Mouse (Mus musculus) heart, adult 8-10 months (tissue): ENCODE data around the gene Prm1. TPM values are rescaled to one million over a fixed set of nuclear protein-coding genes. Genes with fewer than 3 reads are reported as not detected.
"Not testable (repeated sequence)": the region's sequence is repeated elsewhere in the genome, so short reads cannot be mapped to it uniquely, and the experiment has no call there.

ENCODE experiments used
- DNase-seq: peaks from one replicate; pipeline ENCODE4 v3.0.0; 2022; ENCODE audit warnings: low spot score
- total RNA-seq, 4 experiments: library from RNA; stranded (reverse); gene quantifications; 2 replicates each; pipeline ENCODE4 v1.2.4; 2022

Prm1 gene
- total RNA-seq, 4 experiments from 2014 or later = not detected

DNA sequence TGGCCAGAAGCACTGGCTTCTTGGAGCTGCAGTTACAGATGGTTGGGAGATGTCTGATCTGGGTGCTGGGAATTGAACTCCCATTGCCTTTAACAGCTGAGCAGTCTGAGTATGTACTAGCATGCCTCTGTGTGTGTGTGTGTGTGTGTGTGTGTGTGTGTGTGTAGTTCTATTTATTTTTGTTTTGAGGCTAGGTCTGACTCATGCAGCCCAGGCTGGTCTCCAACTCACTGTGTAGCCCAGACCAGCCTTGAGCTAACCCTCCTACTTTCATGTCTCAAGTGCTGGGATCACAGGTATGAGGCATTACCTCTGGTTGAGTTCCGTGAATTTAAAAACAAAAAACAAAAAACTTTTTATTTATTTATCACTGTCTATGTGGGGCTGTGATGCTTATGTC, 18.9 kb upstream of the Prm1 start:
- DNase-seq = no peak

DNA sequence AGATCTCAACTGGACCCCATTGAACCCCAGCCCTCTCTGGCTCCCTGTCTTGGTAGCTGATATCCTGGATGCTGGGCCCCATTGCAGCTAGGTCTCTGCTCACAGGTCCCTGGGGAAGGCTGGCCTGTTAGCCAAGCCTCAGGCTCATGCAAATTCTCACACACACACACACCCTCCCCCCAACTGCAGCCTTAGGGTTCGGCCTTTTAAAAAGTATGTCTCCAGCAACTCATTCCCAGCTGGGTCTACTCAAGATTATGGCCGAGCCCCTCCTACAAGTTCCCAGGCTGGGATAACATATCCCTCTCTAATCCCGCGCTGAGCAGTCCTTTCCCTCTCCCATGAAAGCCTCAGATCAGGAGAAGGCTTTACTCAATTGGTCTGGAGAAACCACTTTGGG, 15.7 kb upstream of the Prm1 start:
- DNase-seq = peak; percentile 14

DNA sequence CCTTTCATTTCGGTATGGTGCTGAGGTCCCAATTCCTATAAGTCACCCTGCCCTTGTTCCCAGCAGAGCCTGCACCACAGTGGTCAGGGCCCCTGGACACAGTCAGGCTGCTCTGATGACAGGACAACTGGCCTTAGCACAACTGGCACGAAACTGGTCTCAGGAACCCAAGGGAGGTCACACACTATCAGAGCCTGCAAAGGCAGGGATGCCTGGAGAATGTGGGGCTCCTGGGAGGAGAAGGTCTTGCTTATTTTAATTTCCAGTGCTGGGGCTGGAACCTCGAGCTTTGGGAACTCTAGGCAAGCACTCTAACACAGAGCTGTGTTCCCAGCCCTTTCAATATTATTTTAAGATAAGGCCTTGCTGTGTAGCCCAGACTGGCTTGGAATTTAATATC, 14.3 kb upstream of the Prm1 start:
- no peak for DNase-seq

DNA sequence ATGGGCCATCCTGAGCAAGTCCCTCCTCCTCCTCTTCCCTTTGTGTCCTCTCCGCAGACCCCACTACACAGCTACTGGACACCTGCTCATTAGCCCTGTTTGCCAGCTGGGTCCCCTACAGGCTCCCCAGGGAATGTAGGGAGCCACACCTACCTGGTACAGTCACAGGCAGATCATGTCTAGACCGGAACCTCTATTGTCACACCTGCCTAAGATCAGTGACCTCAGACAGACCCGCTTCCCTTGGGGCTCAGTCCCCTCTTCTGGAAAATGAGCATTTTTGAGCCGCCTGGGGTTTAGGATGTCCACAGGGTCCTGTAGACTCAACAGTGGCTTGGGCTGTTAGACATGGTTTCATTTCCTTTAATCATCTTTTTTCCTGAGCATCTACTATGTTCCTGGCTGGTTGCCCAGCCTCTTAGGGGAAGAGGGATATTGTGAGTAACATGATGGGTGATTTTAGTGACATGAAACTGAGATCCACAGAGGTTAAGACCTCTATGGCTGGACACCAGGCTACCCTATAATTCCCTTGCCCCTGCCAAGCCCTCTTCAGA, 13.0 kb upstream of the Prm1 start:
- DNase-seq = no peak

DNA sequence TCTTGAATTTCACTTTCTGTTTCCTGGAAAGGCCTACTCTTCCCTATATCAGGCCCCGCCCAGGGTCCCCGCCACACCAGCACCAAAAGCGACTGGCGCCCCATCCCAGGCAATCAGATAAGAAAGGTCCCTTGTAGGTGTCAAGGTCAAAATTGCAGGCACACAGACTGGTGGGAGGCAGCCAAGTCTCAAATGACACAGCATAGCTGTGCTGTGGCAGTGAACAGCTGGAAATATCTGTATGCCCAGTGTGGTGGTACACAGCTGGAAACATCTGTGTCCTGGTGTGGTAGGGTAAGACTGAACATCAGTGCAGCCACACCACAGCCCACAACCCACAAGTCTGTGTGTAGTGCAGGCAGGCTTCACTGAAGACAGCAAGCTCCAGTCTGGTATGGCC, 9.2 kb upstream of the Prm1 start:
- DNase-seq = no peak

DNA sequence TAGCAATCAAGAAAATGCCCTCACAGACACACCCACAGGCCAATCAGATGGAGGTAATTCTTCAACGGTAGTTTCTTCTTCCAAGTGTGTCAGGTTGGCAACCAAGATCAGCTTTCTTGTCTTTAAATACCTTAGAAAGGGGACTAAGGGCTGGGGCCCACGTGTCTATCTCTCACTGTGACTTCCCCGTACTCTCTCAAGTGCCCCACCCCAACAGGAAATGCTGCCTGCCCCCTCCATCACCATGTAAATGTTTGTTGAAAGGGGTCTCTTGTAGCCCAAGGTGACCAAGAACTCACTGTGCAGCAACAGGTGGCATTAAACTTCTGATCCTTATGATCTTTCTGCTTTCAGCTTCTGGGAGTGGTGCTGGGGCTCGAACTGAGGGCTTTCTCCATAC, 8.1 kb upstream of the Prm1 start:
- DNase-seq = no peak

DNA sequence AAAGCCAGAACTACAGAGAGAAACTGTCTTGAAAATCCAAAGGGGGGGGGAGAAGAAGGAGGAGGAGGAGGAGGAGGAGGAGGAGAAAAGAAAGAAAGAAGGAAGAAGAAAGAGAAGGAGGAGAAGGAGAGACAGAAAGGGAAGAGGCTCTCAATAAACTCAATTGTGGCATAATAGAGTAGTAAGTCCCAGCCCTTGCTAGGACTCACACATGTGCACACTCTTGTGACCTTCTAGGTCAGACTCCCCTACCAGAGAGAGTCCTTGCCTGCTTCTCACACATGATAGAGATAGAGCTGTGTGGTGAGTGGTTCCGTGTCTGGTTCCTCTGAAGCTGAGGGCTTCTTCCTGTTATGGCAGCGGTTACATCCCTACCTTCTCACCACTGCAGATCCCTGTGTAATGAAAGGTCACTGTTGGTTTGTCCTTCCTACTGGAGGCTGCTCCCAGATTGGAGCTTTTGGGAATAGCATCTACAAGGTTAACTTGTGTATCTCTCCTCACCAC, 7.3 kb upstream of the Prm1 start, which contains the start of gene Gm11172:
Gene Gm11172 (plus strand): TSS at position 51 of the 507 bp plus-strand sequence.
- DNase-seq = no peak

DNA sequence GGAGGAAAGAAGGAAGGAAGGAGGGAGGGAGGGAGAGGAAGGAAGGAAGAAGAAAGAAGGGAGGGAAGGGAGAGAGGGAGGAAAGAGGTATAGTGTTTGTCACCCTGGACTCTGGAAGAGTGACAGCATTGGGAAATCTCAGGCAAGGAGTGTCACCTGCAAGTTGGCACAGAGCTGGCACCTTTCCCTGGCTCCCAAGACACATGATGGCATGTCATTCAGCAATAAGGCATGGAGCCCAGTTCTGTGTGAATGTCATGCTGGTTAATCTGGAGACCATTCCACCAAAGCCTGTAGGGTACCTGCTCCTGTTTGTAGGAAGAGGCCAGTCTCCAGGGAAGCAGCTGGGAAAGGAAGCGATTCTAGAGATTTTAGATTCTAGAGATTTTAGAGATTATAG, 4.7 kb upstream of the Prm1 start:
- no peak for DNase-seq

DNA sequence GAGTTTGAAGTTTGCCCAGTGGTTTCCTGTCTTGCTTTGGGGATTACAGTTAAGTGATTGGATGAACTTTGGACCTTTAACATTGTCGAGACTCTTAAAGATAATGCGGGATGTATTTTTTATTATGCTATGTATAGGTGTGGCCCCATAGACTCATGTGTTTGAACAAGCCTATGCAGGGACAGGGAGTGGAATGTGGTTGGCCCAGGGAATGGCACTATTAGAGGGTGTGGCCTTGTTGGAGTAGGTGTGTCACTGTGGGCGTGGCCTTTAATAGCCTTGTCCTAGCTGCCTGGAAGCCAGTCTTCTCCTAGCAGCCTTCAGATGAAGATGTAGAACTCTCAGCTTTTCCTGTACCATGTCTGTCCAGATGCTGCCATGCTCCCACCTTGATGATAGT, 3.2 kb downstream of the Prm1 start:
- not testable (repeated sequence) for DNase-seq

DNA sequence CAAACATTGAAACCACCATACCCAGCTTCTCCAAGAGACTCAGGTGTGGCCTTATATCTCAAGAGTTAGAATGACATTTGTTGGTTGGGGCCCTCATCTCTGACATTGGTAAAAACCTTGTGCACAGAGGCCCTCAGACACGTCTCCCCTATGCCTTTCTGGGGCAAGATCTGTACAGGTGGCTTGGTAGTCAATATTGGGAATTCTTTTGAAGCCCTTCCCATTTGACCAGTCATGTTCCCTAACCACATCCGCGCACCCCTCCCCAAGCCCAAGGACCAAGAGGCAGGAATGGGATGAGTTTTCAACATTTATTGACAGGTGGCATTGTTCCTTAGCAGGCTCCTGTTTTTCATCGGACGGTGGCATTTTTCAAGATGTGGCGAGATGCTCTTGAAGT, 9.6 kb downstream of the Prm1 start, which contains the start of gene Prm2:
Gene Prm2 (minus strand): TSS at position 101 of the 400 bp plus-strand sequence.
- no peak for DNase-seq

DNA sequence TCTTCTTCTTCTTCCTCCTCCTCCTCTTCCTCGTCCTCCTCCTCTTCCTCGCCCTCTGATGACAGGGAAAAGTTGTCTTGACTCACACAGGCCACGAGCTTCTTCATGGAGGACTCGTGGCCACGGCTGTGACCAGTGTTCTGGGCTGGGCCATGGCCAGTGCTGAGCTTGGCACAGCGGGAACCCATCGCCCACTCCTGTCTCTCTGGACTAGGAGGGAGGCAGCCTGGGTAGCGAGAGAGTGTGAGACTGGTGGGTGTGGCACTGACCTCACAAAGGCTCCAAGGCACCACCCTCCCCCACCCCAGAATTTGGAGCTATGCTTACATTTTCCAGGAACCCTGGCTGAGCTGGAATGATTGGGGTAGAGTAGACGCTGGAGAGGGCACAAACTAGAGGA, 14.9 kb downstream of the Prm1 start, which contains the start of gene Prm3:
Gene Prm3 (minus strand): TSS at position 213 of the 400 bp plus-strand sequence.
- no peak for DNase-seq

DNA sequence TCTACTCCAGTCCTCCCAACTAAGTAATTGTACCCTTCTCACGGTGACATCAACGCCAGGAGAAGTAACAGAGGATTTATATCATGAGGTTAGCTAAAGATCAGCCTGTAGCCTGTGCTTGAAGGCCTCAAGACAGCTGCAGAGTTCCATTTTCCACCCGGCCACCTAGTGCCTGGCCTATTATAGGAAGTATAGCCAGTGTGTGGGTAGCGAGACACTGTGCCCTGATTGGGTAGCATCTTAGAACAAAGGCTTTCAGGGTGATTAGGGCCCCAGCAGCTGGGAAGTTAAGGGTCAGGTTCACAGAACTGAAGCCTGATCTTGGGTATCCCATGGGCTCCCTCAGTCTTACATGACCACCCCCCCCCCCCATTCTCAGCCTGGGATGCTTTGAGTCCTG, 16.8 kb downstream of the Prm1 start:
- no peak for DNase-seq

DNA sequence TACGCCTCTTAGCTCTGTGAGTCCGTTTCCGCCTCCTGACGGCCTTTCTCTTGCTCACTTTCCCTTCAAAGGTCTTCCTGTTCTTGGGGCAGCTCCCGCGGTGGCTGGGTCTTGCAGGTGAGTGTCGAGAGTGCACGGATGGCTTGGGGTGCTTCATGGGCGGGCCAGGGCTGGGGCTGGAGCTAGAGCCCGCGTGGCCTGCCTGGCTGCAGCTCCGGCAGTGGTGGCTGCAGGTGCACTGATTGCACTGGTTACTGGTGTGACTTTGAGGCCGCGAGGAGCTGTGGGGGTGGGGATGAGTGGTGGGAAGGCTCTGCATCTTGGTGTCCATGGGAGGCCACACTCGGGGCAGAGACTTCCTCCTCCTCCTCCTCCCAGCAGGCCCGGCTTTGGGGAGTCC, 17.4 kb downstream of the Prm1 start, which contains the start of gene Tnp2:
Gene Tnp2 (minus strand): TSS at position 390 of the 400 bp plus-strand sequence.
- DNase-seq = no peak

DNA sequence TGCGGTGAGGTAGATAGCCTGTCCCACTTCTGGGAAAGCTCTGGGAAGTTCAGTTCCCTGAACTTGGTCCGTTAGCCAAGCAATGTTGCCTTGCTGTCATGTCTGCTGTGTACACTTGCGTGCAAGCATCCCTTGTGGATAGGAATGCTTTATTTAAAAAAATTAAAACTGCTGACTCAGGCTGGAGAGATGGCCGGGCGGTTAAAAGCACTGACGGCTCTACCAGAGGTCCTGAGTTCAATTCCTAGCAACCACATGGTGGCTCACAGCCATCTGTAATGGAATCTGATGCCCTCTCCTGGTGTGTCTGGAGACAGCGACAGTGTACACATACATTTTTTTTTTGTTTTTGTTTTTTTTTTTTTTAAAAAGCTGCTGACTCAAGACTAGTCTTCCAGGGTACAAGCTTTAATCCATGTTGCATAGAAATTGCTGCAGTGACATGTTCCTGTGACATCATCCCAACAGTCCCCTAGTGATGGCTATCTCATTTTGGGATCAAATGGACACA, 18.0 kb downstream of the Prm1 start:
- DNase-seq = no peak

DNA sequence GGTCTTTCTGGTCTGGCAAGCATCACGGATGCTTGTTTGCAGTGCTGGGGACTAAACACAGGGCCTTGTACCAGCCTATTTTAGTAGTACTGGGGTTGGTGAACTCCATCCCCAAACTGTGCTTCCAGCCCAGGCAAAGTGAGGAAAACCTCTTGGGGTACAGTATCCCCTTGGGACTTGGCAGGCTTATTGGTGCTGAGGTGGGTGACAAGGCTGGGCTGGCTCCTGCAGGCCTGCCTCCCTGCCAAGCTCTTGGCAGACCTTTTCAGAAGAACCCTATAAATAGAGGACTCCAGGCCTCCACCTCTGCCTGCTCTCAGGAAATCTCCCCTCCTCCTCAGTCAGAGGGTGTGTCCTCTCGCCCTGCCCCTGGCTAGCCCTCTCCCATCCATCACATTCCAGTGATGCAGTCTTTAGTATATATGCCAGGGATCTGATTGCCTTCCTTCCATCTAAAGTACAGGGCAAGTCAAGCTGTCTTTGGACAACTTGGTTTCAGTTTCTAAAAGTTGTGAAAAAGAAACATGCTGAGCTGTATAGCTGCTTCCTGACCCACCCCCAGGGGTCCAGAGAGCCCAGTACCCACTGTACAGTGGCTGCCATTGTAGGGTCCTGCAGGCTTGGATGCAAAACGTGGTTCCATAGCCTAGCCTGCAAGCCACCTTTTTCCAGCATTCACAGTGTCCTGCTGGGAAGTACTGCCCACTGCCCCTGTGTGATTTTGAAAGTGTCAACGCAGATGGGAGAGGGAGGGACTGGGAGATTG, 18.7 kb downstream of the Prm1 start:
- DNase-seq = peak; percentile 42

DNA sequence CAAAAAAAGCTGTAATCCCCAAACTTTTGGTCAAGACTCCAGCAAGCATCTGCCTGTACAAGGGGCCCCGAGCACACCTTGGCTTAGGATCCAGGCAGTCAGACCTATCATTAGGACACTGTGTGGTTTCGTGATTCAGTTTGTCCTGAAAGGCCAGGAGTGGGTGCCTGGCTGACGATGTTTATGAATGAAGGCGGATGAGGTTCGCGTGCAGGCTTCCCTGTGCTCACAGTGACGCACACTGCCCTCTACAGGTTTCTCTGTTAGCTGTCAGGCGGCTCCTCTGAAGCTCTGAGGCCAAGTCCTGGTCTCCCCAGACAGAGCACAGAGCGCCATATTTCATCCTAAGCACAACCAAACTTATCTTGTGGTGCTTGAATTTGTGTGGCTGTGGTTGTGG, 19.4 kb downstream of the Prm1 start:
- DNase-seq = peak; percentile 85

DNA sequence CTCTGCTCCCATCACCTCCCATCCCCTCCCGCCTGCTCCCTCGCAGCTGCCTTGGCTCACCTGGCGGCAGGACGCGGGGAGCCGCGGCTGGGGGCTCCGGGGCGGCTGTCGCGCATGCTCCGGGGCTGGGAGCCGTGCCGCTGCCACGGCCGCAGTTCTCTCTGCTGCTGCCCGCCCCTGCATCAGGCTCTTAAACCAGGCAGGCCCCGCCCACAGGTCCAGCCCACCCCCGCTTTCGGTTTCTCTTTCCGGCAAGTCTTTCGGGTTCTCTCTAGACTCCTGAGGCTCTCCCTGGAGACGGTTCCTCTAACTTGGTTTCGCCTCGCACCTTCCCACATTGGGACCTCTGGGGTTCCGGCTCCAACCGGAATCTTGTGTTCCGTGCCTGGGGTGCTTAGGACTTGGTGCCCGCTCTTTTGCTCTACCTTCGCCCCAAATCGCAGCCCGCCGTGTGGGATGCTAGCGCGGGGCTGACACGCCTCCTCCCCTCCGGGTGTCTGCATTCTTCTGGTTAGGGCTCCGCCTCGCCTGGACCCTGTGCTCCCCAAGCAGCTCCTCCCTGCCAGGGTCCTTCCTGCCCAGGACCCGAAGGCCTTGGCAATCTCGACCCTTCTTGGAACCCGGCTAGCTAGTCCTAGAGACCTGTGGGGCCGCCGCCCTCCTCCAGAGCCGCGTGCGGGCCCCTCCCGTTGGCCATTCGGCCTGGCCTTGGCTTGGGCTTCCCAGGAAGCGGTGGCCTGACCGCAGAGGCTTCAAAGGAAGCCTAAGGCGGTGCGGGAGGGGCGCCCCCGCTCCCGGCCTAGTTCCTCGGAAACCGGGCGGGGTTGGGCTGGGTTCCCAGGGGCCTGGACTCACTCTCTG, 20.0 kb downstream of the Prm1 start, which contains the start of gene Socs1:
Gene Socs1 (minus strand): TSS at position 166 of the 861 bp plus-strand sequence.
- DNase-seq = peak; percentile 88

DNA sequence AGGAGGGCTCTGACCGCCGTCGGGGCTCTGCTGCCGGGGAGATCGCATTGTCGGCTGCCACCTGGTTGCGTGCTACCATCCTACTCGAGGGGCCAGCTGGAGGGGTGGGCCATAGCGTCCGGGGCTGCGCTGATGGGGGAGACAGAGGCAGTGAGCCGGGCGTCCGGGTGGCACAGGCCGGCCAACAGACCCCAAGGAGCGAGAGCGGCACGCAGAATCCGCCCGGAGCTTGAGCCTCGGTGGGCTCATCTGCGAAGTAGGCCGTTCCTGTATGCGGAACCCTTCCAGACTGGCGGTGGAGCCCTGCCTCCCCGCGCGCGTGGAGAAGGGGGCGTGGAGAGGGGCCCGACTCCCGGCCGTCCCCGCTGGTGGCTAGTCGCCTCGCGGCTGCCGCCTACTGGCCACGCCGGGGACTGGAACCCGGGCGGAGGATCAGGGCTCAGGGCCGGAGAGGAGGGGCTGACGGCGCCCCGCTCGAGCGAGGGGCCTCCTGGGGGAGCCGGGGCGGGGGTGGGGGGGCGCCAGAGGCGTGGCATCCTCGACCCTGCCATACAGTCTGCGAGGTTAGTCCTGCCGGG, 20.8 kb downstream of the Prm1 start:
- peak; percentile 83 for DNase-seq

DNA sequence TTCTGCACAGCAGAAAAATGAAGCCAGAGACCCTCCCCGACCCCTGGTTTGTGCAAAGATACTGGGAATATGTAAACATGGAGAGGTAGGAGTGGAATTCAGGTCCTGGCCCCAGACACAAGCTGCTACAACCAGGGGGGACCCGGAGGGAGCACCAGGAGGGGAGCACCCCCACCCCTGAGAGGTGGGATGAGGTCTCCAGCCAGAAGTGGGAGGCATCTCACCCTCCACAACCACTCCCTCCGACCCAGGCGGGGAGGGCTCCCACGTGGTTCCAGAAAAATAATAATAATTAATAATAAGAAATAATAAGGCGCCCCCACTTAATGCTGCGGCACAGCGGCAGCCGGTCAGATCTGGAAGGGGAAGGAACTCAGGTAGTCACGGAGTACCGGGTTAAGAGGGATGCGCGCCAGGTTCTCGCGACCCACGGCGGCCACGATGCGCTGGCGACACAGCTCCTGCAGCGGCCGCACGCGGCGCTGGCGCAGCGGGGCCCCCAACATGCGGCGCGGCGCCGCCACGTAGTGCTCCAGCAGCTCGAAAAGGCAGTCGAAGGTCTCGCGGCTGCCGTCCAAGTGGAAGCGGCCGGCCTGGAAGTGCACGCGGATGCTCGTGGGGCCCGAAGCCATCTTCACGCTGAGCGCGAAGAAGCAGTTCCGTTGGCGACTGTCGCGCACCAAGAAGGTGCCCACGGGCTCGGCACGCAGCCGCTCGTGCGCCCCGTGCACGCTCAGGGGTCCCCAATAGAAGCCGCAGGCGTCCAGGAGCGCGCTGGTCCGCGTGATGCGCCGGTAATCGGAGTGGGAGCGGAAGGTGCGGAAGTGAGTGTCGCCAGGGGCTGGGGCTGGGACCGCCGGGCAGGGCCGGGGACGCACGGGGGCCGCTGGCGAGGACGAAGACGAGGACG, 21.5 kb downstream of the Prm1 start:
- DNase-seq = no peak

DNA sequence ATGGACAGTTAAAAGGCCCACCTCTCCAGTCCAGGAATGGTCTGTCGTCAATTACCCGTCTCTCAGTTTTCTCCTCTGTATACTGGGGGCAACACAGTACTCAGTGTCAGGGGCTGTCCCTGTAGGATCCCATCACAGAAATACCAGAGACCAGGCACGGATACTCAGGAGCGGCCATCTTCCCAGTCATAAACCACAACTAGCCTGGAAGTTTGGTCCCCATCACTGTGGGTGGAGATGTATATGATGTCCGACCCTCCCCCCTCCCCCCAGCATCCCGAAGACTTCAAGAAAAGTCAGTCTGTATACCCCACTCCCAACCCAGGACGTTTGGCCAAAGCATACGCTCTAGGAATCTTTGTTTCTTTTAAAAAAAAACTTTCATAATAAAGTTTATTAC, 22.2 kb downstream of the Prm1 start:
- DNase-seq = no peak

DNA sequence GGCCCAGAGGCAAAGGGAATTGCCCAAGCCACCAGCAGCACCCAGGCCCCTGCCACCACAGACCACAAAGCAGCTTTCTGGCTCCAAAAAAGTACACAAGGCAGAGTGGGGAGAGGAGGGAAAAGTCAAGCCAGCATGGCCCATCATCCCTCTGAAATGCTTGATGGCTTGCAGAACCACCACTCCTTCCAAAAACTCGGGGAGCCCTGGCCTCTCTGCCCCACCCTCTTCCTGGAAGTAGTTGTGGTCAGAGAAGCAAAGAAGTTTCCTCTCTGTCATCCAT, 22.5 kb downstream of the Prm1 start:
- DNase-seq = no peak
